23 mouse cellular contexts compared by ENCODE assay signal in the genomic region with DNA sequence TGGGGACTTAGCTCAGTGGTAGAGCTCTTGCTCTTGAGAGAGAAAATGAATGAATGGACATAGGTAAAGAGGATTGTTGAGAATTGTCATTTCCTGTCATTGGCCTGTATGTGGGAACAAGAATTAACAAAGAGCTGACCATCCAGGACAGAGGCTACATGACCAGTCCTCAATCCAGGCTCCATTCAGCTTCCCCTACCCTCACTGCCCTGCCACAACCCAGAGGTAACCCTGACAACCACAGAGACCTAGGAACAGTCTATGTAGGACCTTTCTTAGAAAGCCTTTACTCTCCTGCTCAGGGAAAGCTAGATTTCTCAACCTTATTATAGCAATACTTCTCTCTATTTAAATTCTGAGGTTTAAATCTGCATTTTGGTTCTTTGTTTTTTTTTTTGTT. TPM values are rescaled to one million over a fixed set of nuclear protein-coding genes. Genes with fewer than 3 reads are reported as not detected.
DNase-seq lines count a peak whose midpoint lies in the region; ATAC-seq and TF ChIP-seq lines count a peak whose summit lies in the region.
"Had no signal": no experiment of that assay in that cellular context is flagged by ENCODE, and none has a peak within 500 bp of the region (broad histone marks: within the 10 kb centered on the region; RNA-seq: fewer than 3 reads in every experiment).

No protein-coding gene starts in this region.

- no peak overlapping the region for H3K4me2 ChIP-seq in neural tube, embryonic 15.5 days
- H3K4me2 ChIP-seq in liver, embryonic 16.5 days (ENCODE audit: low read depth, low read length) = peak overlapping the region; percentile 28; the same call in 1 of the 2 replicates
- H3K4me2 ChIP-seq: embryonic facial prominence, embryonic 15.5 days; heart, embryonic 11.5 days; hindbrain, embryonic 14.5 days; limb, embryonic 12.5 days; lung, embryonic 15.5 days; stomach, embryonic 15.5 days had no signal

- 0 out of 2 replicates have a peak, but pooled peaks cover 5% of the 10 kb centered on the region for H3K36me3 ChIP-seq in neural tube, embryonic 15.5 days
- H3K36me3 ChIP-seq in liver, embryonic 16.5 days (ENCODE audit: control insufficient read depth, insufficient read depth) = no peaks in the 10 kb centered on the region
- H3K36me3 ChIP-seq: embryonic facial prominence, embryonic 15.5 days; lung, embryonic 15.5 days; stomach, embryonic 15.5 days had no signal

- H3K27ac ChIP-seq in neural tube, embryonic 15.5 days (replicated peaks) = 0 out of 2 replicates have a peak overlapping the region, but pooled peaks have one; percentile 15
- peak overlapping the region; percentile 81 for H3K27ac ChIP-seq in bone marrow macrophage, adult 2 months (ENCODE audit: insufficient read depth, low read depth, low read length)
- no peak overlapping the region for H3K27ac ChIP-seq in liver, embryonic 16.5 days (ENCODE audit: low read length)
- H3K27ac ChIP-seq: embryonic facial prominence, embryonic 15.5 days; forebrain, embryonic 10.5 days; hindbrain, embryonic 14.5 days; limb, embryonic 12.5 days; lung, embryonic 15.5 days had no signal

- TF ChIP-seq CTCF in bone marrow macrophage, adult 2 months (IDR thresholded peaks at IDR 0.05; ENCODE audit: low read depth, low read length) = no peak

- no peak overlapping the region for H3K9ac ChIP-seq in neural tube, embryonic 15.5 days (replicated peaks)
- H3K9ac ChIP-seq in liver, embryonic 16.5 days (ENCODE audit: low read depth, low read length) = no peak overlapping the region
- H3K9ac ChIP-seq: embryonic facial prominence, embryonic 15.5 days; hindbrain, embryonic 14.5 days; limb, embryonic 12.5 days; lung, embryonic 15.5 days; stomach, embryonic 15.5 days had no signal

- no peak overlapping the region for H3K4me3 ChIP-seq in neural tube, embryonic 15.5 days (replicated peaks)
- peak overlapping the region; percentile 32 for H3K4me3 ChIP-seq in bone marrow macrophage, adult 2 months (ENCODE audit: insufficient read depth, low read length)
- H3K4me3 ChIP-seq in liver, embryonic 16.5 days (ENCODE audit: low read depth, low read length) = 0 out of 2 replicates have a peak overlapping the region, but pooled peaks have one; percentile 3
- H3K4me3 ChIP-seq: embryonic facial prominence, embryonic 15.5 days; forebrain, embryonic 10.5 days; limb, embryonic 12.5 days; lung, embryonic 15.5 days; stomach, embryonic 15.5 days had no signal

- no peak for ATAC-seq in neural tube, embryonic 15.5 days (ENCODE audit: low FRiP score)
- ATAC-seq in liver, embryonic 16.5 days (ENCODE audit: low read depth) = peak; percentile 19; the same call in 1 of the 2 replicates
- ATAC-seq: intestine, embryonic 16.5 days; Patski had no signal

- H3K9me3 ChIP-seq in neural tube, embryonic 15.5 days (replicated peaks) = no peaks in the 10 kb centered on the region
- H3K9me3 ChIP-seq in liver, embryonic 16.5 days (replicated peaks; ENCODE audit: control insufficient read depth, low read length) = no peaks in the 10 kb centered on the region
- H3K9me3 ChIP-seq: embryonic facial prominence, embryonic 15.5 days; forebrain, embryonic 10.5 days; limb, embryonic 12.5 days; lung, embryonic 15.5 days; stomach, embryonic 15.5 days had no signal

- no peaks in the 10 kb centered on the region for H3K4me1 ChIP-seq in neural tube, embryonic 15.5 days
- H3K4me1 ChIP-seq in bone marrow macrophage, adult 2 months (ENCODE audit: control insufficient read depth, insufficient read depth, low read length) = peaks cover 36% of the 10 kb centered on the region
- H3K4me1 ChIP-seq in liver, embryonic 16.5 days (ENCODE audit: control insufficient read depth, low read depth, low read length) = peaks cover 6% of the 10 kb centered on the region
- H3K4me1 ChIP-seq: embryonic facial prominence, embryonic 15.5 days; forebrain, embryonic 10.5 days; limb, embryonic 12.5 days; lung, embryonic 15.5 days; stomach, embryonic 15.5 days had no signal

- no peak for TF ChIP-seq POLR2A in bone marrow macrophage, adult 2 months (IDR thresholded peaks at IDR 0.05; ENCODE audit: borderline replicate concordance, low read depth, low read length)

- DNase-seq in neural tube, embryonic 10.5 days (ENCODE audit: extremely low spot score, low spot score) = no peak
- DNase-seq in thymus, postnatal 14 days = no peak
- DNase-seq in left cerebral cortex, adult 9 months (ENCODE audit: low spot score in 2 of 2) = no peak
- no peak for DNase-seq in adrenal gland, postnatal 36 days
- DNase-seq: adrenal gland, postnatal 25 days; cerebellum, postnatal 14 days; embryo, embryonic 11 days; gastrocnemius, postnatal 36 days; heart, postnatal 14 days; thymus, adult 2 months had no signal

- no peaks in the 10 kb centered on the region for H3K27me3 ChIP-seq in neural tube, embryonic 15.5 days (replicated peaks)
- H3K27me3 ChIP-seq in liver, embryonic 16.5 days (ENCODE audit: control insufficient read depth, insufficient read depth, low read depth, low read length) = no peaks in the 10 kb centered on the region
- H3K27me3 ChIP-seq: embryonic facial prominence, embryonic 15.5 days; limb, embryonic 12.5 days; lung, embryonic 15.5 days; Patski; stomach, embryonic 15.5 days had no signal

RNA-seq across cellular contexts. Expression of gene Evi2b, which starts 2.8 kb away (rescaled TPM):
- 0.40 and 2.5 TPM in 2 replicates for polyA plus RNA-seq in neural tube, embryonic 15.5 days (2015; fragmentation: Nextera tagmentation; extraction: Ambion mirVana)
- 333 and 359 TPM in 2 replicates for polyA plus RNA-seq in bone marrow macrophage, adult 2 months (2012; ENCODE audit: insufficient read depth, insufficient read length, missing spikeins)
- polyA plus RNA-seq in liver, embryonic 16.5 days (2015; fragmentation: Nextera tagmentation; extraction: Ambion mirVana) = 4.6 and 8.5 TPM in 2 replicates
- total RNA-seq in adrenal gland, postnatal 36 days (2021) = 1 to 10 TPM in 1 of 2 experiments, under 1 TPM in 1; 0.66 to 1.3 TPM
- polyA plus RNA-seq: hindbrain, embryonic 14.5 days had no signal

RNA-seq across cellular contexts. Expression of gene Evi2, which starts 9.6 kb away (rescaled TPM):
- 0.58 and 0.83 TPM in 2 replicates for polyA plus RNA-seq in neural tube, embryonic 15.5 days (2015; fragmentation: Nextera tagmentation; extraction: Ambion mirVana)
- 30.8 and 33.9 TPM in 2 replicates for polyA plus RNA-seq in bone marrow macrophage, adult 2 months (2012; ENCODE audit: insufficient read depth, insufficient read length, missing spikeins)
- polyA plus RNA-seq in liver, embryonic 16.5 days (2015; fragmentation: Nextera tagmentation; extraction: Ambion mirVana) = 0.59 and 0.63 TPM in 2 replicates
- under 1 TPM; 0.10 TPM for total RNA-seq in adrenal gland, postnatal 36 days (2021)
- total RNA-seq: adrenal gland, postnatal 25 days had no signal
- polyA plus RNA-seq: Patski had no signal

RNA-seq across cellular contexts. Expression of gene Evi2a, which starts 9.6 kb away (rescaled TPM):
- 2.8 and 5.5 TPM in 2 replicates for polyA plus RNA-seq in neural tube, embryonic 15.5 days (2015; fragmentation: Nextera tagmentation; extraction: Ambion mirVana)
- 423 and 440 TPM in 2 replicates for polyA plus RNA-seq in bone marrow macrophage, adult 2 months (2012; ENCODE audit: insufficient read depth, insufficient read length, missing spikeins)
- polyA plus RNA-seq in liver, embryonic 16.5 days (2015; fragmentation: Nextera tagmentation; extraction: Ambion mirVana) = 5.5 and 5.7 TPM in 2 replicates
- total RNA-seq in adrenal gland, postnatal 36 days (2021) = 1 to 10 TPM; 2.3 to 2.5 TPM

RNA-seq across cellular contexts. Expression of gene Omg, which starts 16.9 kb away (rescaled TPM):
- polyA plus RNA-seq in neural tube, embryonic 15.5 days (2015; fragmentation: Nextera tagmentation; extraction: Ambion mirVana) = 12.6 and 14.5 TPM in 2 replicates
- polyA plus RNA-seq in bone marrow macrophage, adult 2 months (2012; ENCODE audit: insufficient read depth, insufficient read length, missing spikeins) = 0.48 TPM in 1 of 2 replicates, not detected in the other
- polyA plus RNA-seq in liver, embryonic 16.5 days (2015; fragmentation: Nextera tagmentation; extraction: Ambion mirVana) = not detected in 2 replicates
- 1 to 10 TPM; 5.4 to 5.6 TPM for total RNA-seq in adrenal gland, postnatal 36 days (2021)
- total RNA-seq: gastrocnemius, postnatal 36 days; heart, postnatal 14 days had no signal
- polyA plus RNA-seq: activated CD4-positive, CD25-positive, alpha-beta regulatory T cell, adult 4 months; Patski had no signal

Comparison
In these comparisons a context has a peak if more than half of its experiments do, and no peak if none do; other contexts are left out.
1. RNA of gene Evi2b, which starts 2.8 kb away (polyA plus RNA-seq): 333 to 359 TPM in bone marrow macrophage, adult 2 months; 4.6 to 8.5 TPM in liver, embryonic 16.5 days and 0.40 to 2.5 TPM in neural tube, embryonic 15.5 days; every median in the first group is over 10 times any median in the second.
2. RNA of gene Evi2, which starts 9.6 kb away (polyA plus RNA-seq): 30.8 to 33.9 TPM in bone marrow macrophage, adult 2 months; 0.59 to 0.63 TPM in liver, embryonic 16.5 days and 0.58 to 0.83 TPM in neural tube, embryonic 15.5 days; every median in the first group is over 10 times any median in the second.
3. RNA of gene Evi2a, which starts 9.6 kb away (polyA plus RNA-seq): 423 to 440 TPM in bone marrow macrophage, adult 2 months; 5.5 to 5.7 TPM in liver, embryonic 16.5 days and 2.8 to 5.5 TPM in neural tube, embryonic 15.5 days; every median in the first group is over 10 times any median in the second.